Mouse (Mus musculus) cerebellum, adult 8-10 months (tissue): Measurements from ENCODE around the gene Gm3629.
"Not testable (repeated sequence)": the region's sequence is repeated elsewhere in the genome, so short reads cannot be mapped to it uniquely, and the experiment has no call there.

Source experiments
- DNase-seq: peaks from one replicate; pipeline ENCODE4 v3.0.0; 2022

Gene Gm3629

GRCm38 (mm10) chr14:6590513-6590912, at the start of gene Gm3629:
Gm3629 (minus strand) TSS chr14:6590613.
- not testable (repeated sequence) for DNase-seq

GRCm38 (mm10) chr14:6622318-6622717, 31.9 kb upstream of the Gm3629 start, which contains the start of gene Gm3460:
Gm3460 (minus strand) TSS chr14:6622418.
- not testable (repeated sequence) for DNase-seq

DNA sequence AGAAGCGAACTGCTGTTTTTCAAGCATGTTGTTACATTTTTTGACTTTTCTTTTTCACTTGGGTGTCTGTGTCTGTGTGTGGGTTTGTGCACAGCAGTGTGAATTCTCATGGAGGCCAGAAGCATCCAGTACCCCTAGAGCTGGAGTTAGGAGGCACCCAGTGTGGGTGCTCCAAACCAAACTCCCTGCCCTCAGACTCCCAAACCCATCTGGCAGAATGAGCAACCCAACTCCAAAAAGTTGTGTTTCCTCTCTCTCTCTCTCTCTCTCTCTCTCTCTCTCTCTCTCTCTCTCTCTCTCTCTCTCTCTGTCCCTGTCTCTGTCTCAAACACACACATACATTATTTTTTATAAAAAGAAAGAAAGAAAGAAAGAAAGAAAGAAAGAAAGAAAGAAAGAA, 16.0 kb upstream of the Gm3629 start:
- not testable (repeated sequence) for DNase-seq

DNA sequence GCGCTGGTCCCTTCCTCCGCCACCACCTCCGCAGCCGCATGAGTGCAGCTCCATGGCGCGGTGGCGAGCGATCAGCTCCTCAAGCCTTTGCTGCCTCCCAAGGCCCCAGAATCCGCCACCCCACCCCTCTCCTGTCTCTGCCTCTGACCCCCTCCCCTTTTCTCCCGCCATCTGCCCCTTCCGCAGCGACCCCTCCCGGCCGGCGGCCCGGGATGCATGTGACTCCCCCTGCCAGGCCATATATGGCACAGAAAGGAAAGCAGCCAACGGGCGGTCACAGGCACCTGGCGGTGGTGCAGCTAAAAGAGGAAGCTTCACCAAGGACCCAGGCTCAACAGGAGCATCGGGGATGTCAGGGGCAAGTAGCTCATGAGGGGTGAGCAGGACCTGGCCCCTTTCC, 14.6 kb upstream of the Gm3629 start:
- DNase-seq = not testable (repeated sequence)

- not testable (repeated sequence) for DNase-seq
These were observed 14.1 kb upstream of the Gm3629 start for GRCm38 (mm10) chr14:6604551-6604950.

GRCm38 (mm10) chr14:6537190-6537589, 53.2 kb downstream of the Gm3629 start, which contains the start of gene Gm8356:
Gm8356 (minus strand) TSS chr14:6537290.
- DNase-seq = not testable (repeated sequence)
